Comparison of ENCODE assay signal across 17 mouse cellular contexts in genomic region chr6:86446927-86447568, GRCm38 (mm10). TPM values are rescaled to one million over a fixed set of nuclear protein-coding genes. Genes with fewer than 3 reads are reported as not detected.
"Had no signal": no experiment of that assay in that cellular context is flagged by ENCODE, and none has a peak within 500 bp of the region (broad histone marks: within the 10 kb centered on the region; RNA-seq: fewer than 3 reads in every experiment).

No protein-coding gene starts in this region.

- DNase-seq: kidney, adult 11 months; kidney, adult 9 months; kidney, postnatal 36 days; layer of hippocampus, adult 9-11 months; layer of hippocampus, postnatal 36 days; lung, embryonic 14.5 days; lung, postnatal 10 days; lung, postnatal 4 days; right cerebral cortex, adult 18-20 months; thymus, postnatal 36 days had no signal

- H3K4me3 ChIP-seq: limb, embryonic 13.5 days; midbrain, embryonic 13.5 days had no signal

- H3K4me2 ChIP-seq: limb, embryonic 13.5 days; liver, embryonic 11.5 days; lung, embryonic 14.5 days; midbrain, embryonic 13.5 days had no signal

- H3K9me3 ChIP-seq: limb, embryonic 13.5 days; midbrain, embryonic 13.5 days had no signal

- H3K27me3 ChIP-seq: limb, embryonic 13.5 days; midbrain, embryonic 13.5 days had no signal

- H3K27ac ChIP-seq: kidney, postnatal 0 days; limb, embryonic 13.5 days; midbrain, embryonic 13.5 days had no signal

- H3K9ac ChIP-seq: limb, embryonic 13.5 days; lung, embryonic 14.5 days; midbrain, embryonic 13.5 days had no signal

- ATAC-seq: midbrain, embryonic 13.5 days had no signal

- H3K4me1 ChIP-seq: limb, embryonic 13.5 days; midbrain, embryonic 13.5 days had no signal

RNA-seq across cellular contexts. Expression of gene Gm44790, which starts 20.6 kb away (rescaled TPM):
- total RNA-seq: left cerebral cortex, postnatal 36 days had no signal
- polyA plus RNA-seq: kidney, postnatal 0 days; limb, embryonic 13.5 days; liver, embryonic 11.5 days; liver, embryonic 16.5 days; midbrain, embryonic 13.5 days; stomach, embryonic 14.5 days had no signal
